Mouse (Mus musculus): ENCODE measurements around the gene Phykpl. TPM values are rescaled to one million over a fixed set of nuclear protein-coding genes. Genes with fewer than 3 reads are reported as not detected.
"Not testable (repeated sequence)": the region's sequence is repeated elsewhere in the genome, so short reads cannot be mapped to it uniquely, and the experiment has no call there.

Gene Phykpl
- polyA plus RNA-seq, 1 experiment = 7.0 TPM

DNA sequence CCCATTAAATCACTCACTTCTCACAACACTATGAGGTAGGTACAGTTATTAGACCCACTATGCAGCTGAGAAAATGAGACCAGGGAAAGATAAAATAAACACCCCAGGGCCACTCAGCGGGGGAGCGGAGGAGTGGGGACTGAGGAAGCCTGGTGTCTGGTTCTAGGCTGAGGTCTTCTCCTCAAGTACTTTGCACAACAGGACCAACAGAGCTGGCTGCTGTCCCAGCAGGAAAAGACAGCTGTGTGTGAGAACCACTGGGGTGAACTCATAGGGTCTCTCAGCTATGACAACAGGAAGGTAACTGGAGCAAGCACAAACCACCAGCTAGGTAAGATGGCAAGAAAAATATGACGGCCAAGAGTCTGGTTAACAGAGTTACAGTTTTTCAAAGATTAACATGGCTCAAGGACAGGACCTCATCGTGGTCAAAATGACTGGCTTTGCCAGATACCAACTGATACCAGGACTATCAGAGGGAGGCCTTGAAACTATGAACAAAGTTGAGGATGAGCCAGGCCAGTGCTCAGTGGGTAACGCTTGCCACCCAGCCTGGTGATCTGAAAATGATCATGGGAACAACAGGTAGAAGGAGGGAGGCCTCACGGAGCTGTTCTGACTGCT lies 47.7 kb downstream of the Phykpl start:
- no peaks in the 10 kb centered on the region for H3K27me3 ChIP-seq (ENCODE audit: control insufficient read depth, insufficient read depth, insufficient read length)
- peak in 1 of 3 experiments; percentile 18 for TF ChIP-seq MYOD1 (IDR thresholded peaks at IDR 0.05; ENCODE audit: control insufficient read depth in 1 of 3, insufficient read length in 2 of 3, low read depth in 2 of 3)
- TF ChIP-seq SRF (IDR thresholded peaks at IDR 0.05; ENCODE audit: control insufficient read depth, insufficient read length, low read depth) = no peak
- no peak for TF ChIP-seq TCF12 (IDR thresholded peaks at IDR 0.05; ENCODE audit: insufficient read depth, poor library complexity, severe bottlenecking)
- H3K4me3 ChIP-seq = no peak overlapping the region
- no peak overlapping the region for H3ac ChIP-seq (ENCODE audit: control insufficient read depth, insufficient read length)
- H3K79me2 ChIP-seq (ENCODE audit: control insufficient read depth, insufficient read depth) = no peaks in the 10 kb centered on the region
- H3K36me3 ChIP-seq (ENCODE audit: control insufficient read depth, insufficient read depth) = peaks cover 4% of the 10 kb centered on the region
- H3K4me2 ChIP-seq (ENCODE audit: low read depth) = peak overlapping the region; percentile 37

- not testable (repeated sequence) for H3K4me3 ChIP-seq
Measured at GRCm38 (mm10) chr11:51633200-51633599, 48.6 kb downstream of the Phykpl start.

GRCm38 (mm10) chr11:51633721-51634120 lies 49.2 kb downstream of the Phykpl start:
- H3K4me3 ChIP-seq = no peak overlapping the region
- no peak overlapping the region for H3ac ChIP-seq (ENCODE audit: control insufficient read depth, insufficient read length)
- H3K79me2 ChIP-seq (ENCODE audit: control insufficient read depth, insufficient read depth) = no peaks in the 10 kb centered on the region
- H3K27me3 ChIP-seq (ENCODE audit: control insufficient read depth, insufficient read depth, insufficient read length) = no peaks in the 10 kb centered on the region
- H3K4me2 ChIP-seq (ENCODE audit: low read depth) = no peak overlapping the region
- no peak for TF ChIP-seq USF1 (IDR thresholded peaks at IDR 0.05; ENCODE audit: low read depth)
- no peak for TF ChIP-seq CEBPB (IDR thresholded peaks at IDR 0.05; ENCODE audit: insufficient read depth, poor library complexity, severe bottlenecking)
- no peak for TF ChIP-seq SRF (IDR thresholded peaks at IDR 0.05; ENCODE audit: control insufficient read depth, insufficient read length, low read depth)
- no peak for TF ChIP-seq MYOG (IDR thresholded peaks at IDR 0.05; ENCODE audit: control insufficient read depth in 1 of 3, insufficient read depth in 1 of 3, insufficient read length in 2 of 3, low read depth in 2 of 3)
- no peak for TF ChIP-seq E2F4 (IDR thresholded peaks at IDR 0.05; ENCODE audit: insufficient read depth)
- no peak for TF ChIP-seq MYOD1 (IDR thresholded peaks at IDR 0.05; ENCODE audit: control insufficient read depth in 1 of 3, insufficient read length in 2 of 3, low read depth in 2 of 3)
- TF ChIP-seq REST (IDR thresholded peaks at IDR 0.05; ENCODE audit: insufficient read depth, insufficient read length) = no peak
- TF ChIP-seq TCF12 (IDR thresholded peaks at IDR 0.05; ENCODE audit: insufficient read depth, poor library complexity, severe bottlenecking) = no peak
- TF ChIP-seq POLR2AphosphoS2 (IDR thresholded peaks at IDR 0.05; ENCODE audit: insufficient read length, low read depth) = no peak
- no peak for TF ChIP-seq MAX (IDR thresholded peaks at IDR 0.05; ENCODE audit: low read depth)
- TF ChIP-seq POLR2A (IDR thresholded peaks at IDR 0.05; ENCODE audit: insufficient read length, low read depth) = no peak
- no peak for TF ChIP-seq TCF3 (IDR thresholded peaks at IDR 0.05; ENCODE audit: insufficient read length, low read depth)
- peaks cover 2% of the 10 kb centered on the region for H3K36me3 ChIP-seq (ENCODE audit: control insufficient read depth, insufficient read depth)

More at GRCm38 (mm10) chr11:51633200-51633599, 48.6 kb downstream of the Phykpl start:
- not testable (repeated sequence) for H3K4me2 ChIP-seq (ENCODE audit: low read depth); H3ac ChIP-seq (ENCODE audit: control insufficient read depth, insufficient read length); H3K36me3 ChIP-seq (ENCODE audit: control insufficient read depth, insufficient read depth); H3K27me3 ChIP-seq (ENCODE audit: control insufficient read depth, insufficient read depth, insufficient read length); H3K79me2 ChIP-seq (ENCODE audit: control insufficient read depth, insufficient read depth)

DNA sequence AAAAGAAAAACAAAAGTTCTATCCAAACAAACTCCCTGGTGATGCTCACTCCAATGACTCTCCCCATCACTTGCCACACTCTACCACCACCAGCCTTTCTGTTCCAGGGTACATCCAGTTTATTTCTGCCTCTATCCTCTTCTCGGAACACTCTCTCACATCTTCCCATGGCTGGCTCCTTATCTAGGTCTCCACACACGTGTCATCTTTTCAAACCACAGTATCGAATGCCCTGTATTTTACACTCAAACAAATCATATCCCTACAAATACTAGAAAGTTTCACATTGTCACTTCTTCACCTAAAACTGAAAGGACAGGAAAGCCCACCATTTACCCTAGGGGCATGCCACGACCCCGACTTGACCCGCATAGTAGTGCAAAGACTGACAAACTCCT lies 50.6 kb downstream of the Phykpl start:
- Histone ChIP-seq H3K79me2 (ENCODE audit: control insufficient read depth, insufficient read depth) (no peaks in the 10 kb centered on the region), H3ac (ENCODE audit: control insufficient read depth, insufficient read length) (peak overlapping the region; percentile 22), H3K27me3 (ENCODE audit: control insufficient read depth, insufficient read depth, insufficient read length) (no peaks in the 10 kb centered on the region), H3K36me3 (ENCODE audit: control insufficient read depth, insufficient read depth) (no peaks in the 10 kb centered on the region), H3K4me2 (ENCODE audit: low read depth) (peak overlapping the region; percentile 91), H3K4me3 (peak overlapping the region; percentile 58)
- TF ChIP-seq E2F4 (IDR thresholded peaks at IDR 0.05; ENCODE audit: insufficient read depth) (no peak), POLR2A (IDR thresholded peaks at IDR 0.05; ENCODE audit: insufficient read length, low read depth) (no peak), TCF3 (IDR thresholded peaks at IDR 0.05; ENCODE audit: insufficient read length, low read depth) (no peak), SRF (IDR thresholded peaks at IDR 0.05; ENCODE audit: control insufficient read depth, insufficient read length, low read depth) (no peak)

DNA sequence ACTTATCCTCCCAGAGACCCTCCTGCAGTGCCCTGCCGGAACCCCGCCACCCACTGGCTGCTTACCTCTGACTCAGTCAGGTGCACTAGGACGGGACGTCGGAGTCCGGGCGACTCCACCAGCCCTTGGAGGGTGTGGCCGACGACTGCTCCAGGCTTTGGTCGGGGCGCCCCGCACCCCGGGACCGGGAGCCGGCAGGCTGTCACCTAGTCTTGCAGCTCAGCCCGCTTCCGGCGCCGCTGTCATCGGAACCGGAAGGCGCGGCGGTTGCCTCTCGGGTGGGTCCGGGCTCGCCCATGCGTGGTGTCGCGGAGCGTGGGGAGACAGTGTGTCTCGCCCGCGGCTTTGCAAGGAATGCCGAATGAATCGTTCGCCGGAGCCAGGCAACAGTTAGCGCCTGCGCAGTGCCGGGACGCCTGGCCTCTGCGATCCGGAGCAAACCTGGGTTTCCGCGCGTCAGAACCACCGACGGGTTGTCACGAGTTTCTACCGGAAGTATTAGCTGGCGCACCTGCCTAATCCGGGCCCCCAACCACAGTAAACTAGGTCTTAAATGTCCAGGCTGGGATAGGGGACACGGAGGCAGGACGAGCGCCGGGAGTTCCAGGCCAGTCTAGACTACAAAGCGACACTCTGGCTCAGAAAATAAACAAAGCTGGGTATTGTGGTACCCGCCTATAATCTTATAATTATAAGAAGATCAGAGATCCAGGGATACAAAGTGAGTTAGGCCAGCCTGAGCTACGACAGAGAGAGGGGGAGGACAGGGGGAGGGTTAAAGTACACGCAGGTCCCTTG lies 51.2 kb downstream of the Phykpl start, which contains the start of gene Rmnd5b:
TSS of gene Rmnd5b (minus strand) at position 372 of the 798 bp plus-strand sequence.
- TF ChIP-seq CEBPB (IDR thresholded peaks at IDR 0.05; ENCODE audit: insufficient read depth, poor library complexity, severe bottlenecking) = no peak
- TF ChIP-seq MYOD1 (IDR thresholded peaks at IDR 0.05; ENCODE audit: control insufficient read depth in 1 of 3, insufficient read length in 2 of 3, low read depth in 2 of 3) = peak in 1 of 3 experiments; percentile 3
- no peak for TF ChIP-seq MAX (IDR thresholded peaks at IDR 0.05; ENCODE audit: low read depth)
- TF ChIP-seq E2F4 (IDR thresholded peaks at IDR 0.05; ENCODE audit: insufficient read depth) = no peak
- peak; percentile 73 for TF ChIP-seq POLR2A (IDR thresholded peaks at IDR 0.05; ENCODE audit: insufficient read length, low read depth)
- TF ChIP-seq TCF12 (IDR thresholded peaks at IDR 0.05; ENCODE audit: insufficient read depth, poor library complexity, severe bottlenecking) = no peak
- TF ChIP-seq SRF (IDR thresholded peaks at IDR 0.05; ENCODE audit: control insufficient read depth, insufficient read length, low read depth) = no peak
- peak; percentile 88 for TF ChIP-seq POLR2AphosphoS2 (IDR thresholded peaks at IDR 0.05; ENCODE audit: insufficient read length, low read depth)
- no peak for TF ChIP-seq REST (IDR thresholded peaks at IDR 0.05; ENCODE audit: insufficient read depth, insufficient read length)
- peak in 1 of 3 experiments; percentile 22 for TF ChIP-seq MYOG (IDR thresholded peaks at IDR 0.05; ENCODE audit: control insufficient read depth in 1 of 3, insufficient read depth in 1 of 3, insufficient read length in 2 of 3, low read depth in 2 of 3)
- Histone ChIP-seq H3K79me2 (ENCODE audit: control insufficient read depth, insufficient read depth) (no peaks in the 10 kb centered on the region), H3K4me2 (ENCODE audit: low read depth) (peak within 1 kb of the TSS; percentile 91), H3ac (ENCODE audit: control insufficient read depth, insufficient read length) (peak within 1 kb of the TSS; percentile 22), H3K36me3 (ENCODE audit: control insufficient read depth, insufficient read depth) (no peaks in the 10 kb centered on the region), H3K4me3 (peak within 1 kb of the TSS; percentile 58), H3K27me3 (ENCODE audit: control insufficient read depth, insufficient read depth, insufficient read length) (no peaks in the 10 kb centered on the region)

All from myocyte (in vitro differentiated cells).